Mouse (Mus musculus) liver, embryonic 13.5 days (tissue): Measurements from ENCODE around the gene Gle1. TPM values are rescaled to one million over a fixed set of nuclear protein-coding genes. Genes with fewer than 3 reads are reported as not detected.

ENCODE experiments used
- ATAC-seq: fragments of 200-750 bp; cut with Nextera tagmentation; 2 replicates; pipeline ENCODE4 v1.8.0; 2017; ENCODE audit warnings: low read depth, mild to moderate bottlenecking, moderate number of reproducible peaks, moderate library complexity
- DNase-seq: peaks from one replicate; pipeline ENCODE4 v3.0.0; 2022
- H3K27ac ChIP-seq: fragments of 300-500 bp; sonication (generic); 2 replicates; pipeline ENCODE4 v1.5.1; 2015; ENCODE audit warnings: moderate library complexity, mild to moderate bottlenecking, inconsistent platforms
- H3K27me3 ChIP-seq: fragments of 300-500 bp; sonication (generic); 2 replicates; pipeline ENCODE4 v1.6.1; 2015; ENCODE audit warnings: mild to moderate bottlenecking, inconsistent platforms
- H3K36me3 ChIP-seq: fragments of 300-500 bp; sonication (generic); 2 replicates; pipeline ENCODE4 v1.6.1; 2015; ENCODE audit warnings: mild to moderate bottlenecking, inconsistent platforms
- H3K4me1 ChIP-seq: fragments of 300-500 bp; sonication (generic); replicated peaks from 2 replicates; pipeline ENCODE4 v1.6.1; 2015; ENCODE audit warnings: inconsistent platforms
- H3K4me2 ChIP-seq: fragments of 300-500 bp; sonication (generic); 2 replicates; pipeline ENCODE4 v1.6.1; 2015; ENCODE audit warnings: inconsistent platforms, mild to moderate bottlenecking, moderate library complexity
- H3K4me3 ChIP-seq: fragments of 300-500 bp; sonication (generic); replicated peaks from 2 replicates; pipeline ENCODE4 v1.5.1; 2015; ENCODE audit warnings: mild to moderate bottlenecking, inconsistent platforms
- H3K9ac ChIP-seq: fragments of 300-500 bp; sonication (generic); 2 replicates; pipeline ENCODE4 v1.6.1; 2015; ENCODE audit warnings: mild to moderate bottlenecking, inconsistent platforms
- H3K9me3 ChIP-seq: fragments of 300-500 bp; sonication (generic); replicated peaks from 2 replicates; pipeline ENCODE4 v1.6.1; 2016; ENCODE audit warnings: inconsistent platforms
- WGBS: fragments of 180-500 bp; shearing (Covaris S2); methylation state at CpG from one replicate; pipeline ENCODE4 v1.1.7; 2015; ENCODE audit not compliant: insufficient replicate concordance; 5-methylcytosine and 5-hydroxymethylcytosine counted together
- polyA plus RNA-seq: library from polyadenylated mRNA; unstranded; fragments of >200 nt; fragmentation: Nextera tagmentation; extraction: Ambion mirVana; gene quantifications from 2 replicates; pipeline ENCODE4 v1.2.1, GENCODE M21; 2015

Gle1 gene
- polyA plus RNA-seq, 1 experiment from 2014 or later: 29.8 TPM

DNA sequence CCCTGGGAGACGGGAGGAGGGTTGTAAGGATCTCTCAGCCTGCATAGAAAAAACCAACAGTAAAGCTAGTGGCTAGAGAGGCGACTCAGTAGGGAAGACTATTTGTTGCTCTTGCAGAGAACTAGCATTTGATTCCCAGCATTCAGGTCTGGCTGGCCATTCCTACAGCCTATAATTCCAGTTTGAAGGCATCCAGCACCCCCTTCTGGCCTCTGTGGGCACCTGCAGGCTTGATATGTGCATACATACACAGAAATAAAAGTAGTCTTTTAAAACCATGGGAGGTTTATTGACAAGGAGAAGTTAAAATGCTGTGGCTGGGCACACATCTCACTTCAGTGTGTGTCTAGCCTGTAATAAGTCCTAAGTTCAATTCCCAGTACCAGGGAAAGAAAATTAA, 25.2 kb upstream of the Gle1 start:
- peak; percentile 22 for DNase-seq
- H3K36me3 ChIP-seq: peaks cover 91% of the 10 kb centered on the region
- 84% methylated on average over 2 of the region's 2 CpGs for WGBS
- H3K9ac ChIP-seq: no peak overlapping the region
- H3K4me2 ChIP-seq: no peak overlapping the region
- no peak for ATAC-seq
- no peak overlapping the region for H3K27ac ChIP-seq
- no peaks in the 10 kb centered on the region for H3K27me3 ChIP-seq
- no peaks in the 10 kb centered on the region for H3K9me3 ChIP-seq
- H3K4me3 ChIP-seq: no peak overlapping the region
- no peaks in the 10 kb centered on the region for H3K4me1 ChIP-seq

DNA sequence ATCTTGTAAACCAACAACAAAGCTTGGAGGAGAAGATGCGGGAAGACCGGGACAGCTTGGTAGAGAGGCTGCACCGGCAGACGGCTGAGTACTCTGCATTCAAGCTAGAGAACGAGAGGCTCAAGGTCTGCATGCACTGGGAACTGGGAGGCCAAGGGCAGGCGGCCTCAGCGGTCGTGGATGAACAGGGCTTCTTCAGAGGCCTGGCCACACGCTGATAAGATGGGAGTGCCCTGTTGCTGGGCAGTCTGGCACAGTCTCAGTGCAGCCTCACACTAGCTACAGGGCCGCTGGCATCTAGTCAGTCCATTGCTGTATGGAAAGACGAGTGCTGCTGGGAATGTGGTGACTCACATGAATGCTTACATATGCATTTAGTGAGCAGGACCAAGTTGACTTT, 17.6 kb upstream of the Gle1 start:
- Histone ChIP-seq H3K4me3 (no peak overlapping the region), H3K36me3 (peaks cover 90% of the 10 kb centered on the region)
- peak; percentile 48 for DNase-seq

DNA sequence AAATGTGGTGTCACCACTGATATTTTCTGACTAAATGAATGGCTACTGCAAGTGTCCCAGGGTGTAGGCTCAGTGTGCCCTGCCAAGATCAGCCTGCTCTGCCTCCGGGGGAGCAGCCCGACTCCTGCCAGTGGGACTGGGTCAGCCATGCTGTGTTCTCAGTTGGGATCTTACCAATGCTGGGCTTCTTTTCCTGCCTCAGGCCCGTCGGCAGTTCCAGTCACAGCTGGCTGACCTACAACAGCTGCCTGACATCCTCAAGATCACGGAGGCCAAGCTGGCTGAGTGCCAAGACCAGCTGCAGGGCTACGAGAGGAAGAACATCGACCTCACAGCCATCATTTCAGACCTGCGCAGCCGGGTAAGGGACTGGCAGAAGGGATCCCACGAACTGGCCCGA, 13.2 kb upstream of the Gle1 start:
- DNase-seq: no peak
- 80% methylated on average over 11 of the region's 11 CpGs for WGBS
- Histone ChIP-seq H3K27ac (no peak overlapping the region), H3K27me3 (no peaks in the 10 kb centered on the region), H3K4me2 (no peak overlapping the region), H3K4me1 (peaks cover 18% of the 10 kb centered on the region), H3K9ac (no peak overlapping the region), H3K9me3 (no peaks in the 10 kb centered on the region), H3K36me3 (peaks cover 92% of the 10 kb centered on the region), H3K4me3 (no peak overlapping the region)
- ATAC-seq: no peak

More for the DNA sequence above, 17.6 kb upstream of the Gle1 start:
- WGBS: 60% methylated on average over 11 of the region's 11 CpGs
- peak; percentile 98 for ATAC-seq
- Histone ChIP-seq H3K9ac (peak overlapping the region; percentile 51), H3K27me3 (no peaks in the 10 kb centered on the region), H3K9me3 (no peaks in the 10 kb centered on the region), H3K4me1 (peaks cover 31% of the 10 kb centered on the region), H3K4me2 (peak overlapping the region; percentile 50), H3K27ac (peak overlapping the region; percentile 84)

DNA sequence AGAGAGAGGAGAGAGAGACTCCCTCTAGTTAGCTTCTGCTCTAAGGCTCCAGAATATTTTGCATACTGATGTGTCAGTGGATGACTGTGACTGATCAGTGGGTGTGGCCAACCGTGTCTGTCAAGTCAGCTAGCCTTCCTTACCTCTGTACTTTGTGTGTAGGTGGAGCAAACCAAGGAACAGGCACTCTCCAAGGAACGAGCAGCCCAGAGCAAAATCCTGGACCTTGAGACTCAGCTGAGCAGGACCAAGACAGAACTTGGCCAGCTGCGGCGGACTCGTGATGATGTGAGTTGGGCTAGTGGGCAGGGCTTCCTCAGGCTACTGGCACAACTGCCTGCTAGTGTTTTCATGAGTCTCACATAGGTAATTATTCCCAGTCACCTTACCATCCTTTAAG, 8.7 kb upstream of the Gle1 start:
- Histone ChIP-seq H3K27ac (no peak overlapping the region), H3K4me3 (no peak overlapping the region), H3K4me2 (no peak overlapping the region), H3K27me3 (no peaks in the 10 kb centered on the region), H3K9me3 (no peaks in the 10 kb centered on the region), H3K36me3 (peaks cover 96% of the 10 kb centered on the region), H3K4me1 (no peaks in the 10 kb centered on the region), H3K9ac (no peak overlapping the region)
- no peak for DNase-seq
- no peak for ATAC-seq
- WGBS: 86% methylated on average over 5 of the region's 5 CpGs

DNA sequence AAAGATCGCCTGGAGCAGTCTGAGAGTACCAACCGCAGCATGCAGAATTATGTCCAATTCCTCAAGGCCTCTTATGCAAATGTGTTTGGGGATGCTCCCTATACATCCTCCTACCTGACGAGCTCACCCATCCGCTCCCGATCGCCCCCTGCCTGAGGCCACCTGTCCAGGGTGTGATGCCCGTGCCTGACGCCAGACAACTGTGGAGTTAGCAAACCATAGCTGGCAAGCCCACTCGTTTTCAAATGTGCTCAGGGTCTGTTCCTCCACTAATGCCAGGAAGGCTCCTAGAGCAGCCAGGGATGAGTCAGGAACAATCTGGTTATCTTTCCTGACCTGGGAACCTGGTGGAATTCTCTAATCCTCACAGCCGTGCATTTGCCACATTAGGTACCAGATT, 4.7 kb upstream of the Gle1 start:
- Histone ChIP-seq H3K9me3 (no peaks in the 10 kb centered on the region), H3K9ac (no peak overlapping the region), H3K4me1 (peaks cover 9% of the 10 kb centered on the region; the same call in 1 of the 2 replicates), H3K36me3 (peaks cover 56% of the 10 kb centered on the region), H3K4me2 (no peak overlapping the region), H3K4me3 (no peak overlapping the region), H3K27me3 (no peaks in the 10 kb centered on the region), H3K27ac (no peak overlapping the region)
- DNase-seq (no peak), ATAC-seq (no peak)
- 83% methylated on average over 10 of the region's 10 CpGs for WGBS

DNA sequence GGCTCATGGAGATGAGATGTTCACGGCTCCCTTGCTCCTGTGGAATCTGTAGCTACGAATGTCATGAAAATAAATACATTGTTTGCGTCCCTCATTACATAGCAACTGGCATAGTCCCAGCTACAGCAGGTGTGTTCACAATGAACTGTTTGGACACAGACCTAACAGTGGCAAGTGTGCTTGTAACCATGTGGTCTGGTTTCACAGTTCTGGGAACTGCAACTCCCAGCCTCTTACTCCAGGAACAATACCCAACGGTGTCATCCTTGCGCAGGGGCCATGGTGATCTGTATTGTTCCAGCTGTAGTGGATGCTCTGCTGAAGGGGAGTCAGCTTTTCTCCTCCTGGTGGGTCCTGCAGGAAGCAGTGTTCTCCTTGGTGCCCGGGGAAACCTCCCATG, 4.0 kb upstream of the Gle1 start:
- Histone ChIP-seq H3K4me1 (peaks cover 15% of the 10 kb centered on the region), H3K9ac (no peak overlapping the region), H3K36me3 (peaks cover 49% of the 10 kb centered on the region), H3K4me2 (no peak overlapping the region), H3K9me3 (no peaks in the 10 kb centered on the region), H3K4me3 (no peak overlapping the region), H3K27ac (no peak overlapping the region), H3K27me3 (no peaks in the 10 kb centered on the region)
- DNase-seq (no peak), ATAC-seq (no peak)
- WGBS: 87% methylated on average over 6 of the region's 6 CpGs

DNA sequence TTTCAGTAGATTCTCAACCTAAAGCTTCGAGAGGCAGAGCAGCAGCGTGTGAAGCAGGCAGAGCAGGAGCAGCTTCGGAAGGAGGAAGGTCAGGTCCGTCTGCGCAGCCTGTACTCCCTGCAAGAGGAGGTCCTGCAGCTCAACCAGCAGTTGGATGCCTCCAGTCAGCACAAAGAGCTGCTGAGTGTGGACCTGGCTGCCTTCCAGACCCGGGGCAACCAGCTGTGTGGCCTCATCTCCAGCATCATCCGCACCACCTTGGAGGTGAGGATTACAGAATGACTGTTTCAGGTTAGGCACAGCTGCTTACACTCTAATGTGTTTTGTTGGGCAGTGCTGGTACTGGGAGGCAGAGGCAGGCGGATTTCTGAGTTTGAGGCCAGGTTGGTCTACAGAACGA, 4.8 kb downstream of the Gle1 start:
- H3K4me1 ChIP-seq: peaks cover 15% of the 10 kb centered on the region
- WGBS: 85% methylated on average over 9 of the region's 9 CpGs
- H3K9me3 ChIP-seq: no peaks in the 10 kb centered on the region
- H3K4me2 ChIP-seq: no peak overlapping the region
- no peaks in the 10 kb centered on the region for H3K27me3 ChIP-seq
- H3K4me3 ChIP-seq: no peak overlapping the region
- H3K36me3 ChIP-seq: peaks cover 81% of the 10 kb centered on the region
- H3K27ac ChIP-seq: no peak overlapping the region
- DNase-seq (no peak), ATAC-seq (no peak)
- H3K9ac ChIP-seq: no peak overlapping the region

DNA sequence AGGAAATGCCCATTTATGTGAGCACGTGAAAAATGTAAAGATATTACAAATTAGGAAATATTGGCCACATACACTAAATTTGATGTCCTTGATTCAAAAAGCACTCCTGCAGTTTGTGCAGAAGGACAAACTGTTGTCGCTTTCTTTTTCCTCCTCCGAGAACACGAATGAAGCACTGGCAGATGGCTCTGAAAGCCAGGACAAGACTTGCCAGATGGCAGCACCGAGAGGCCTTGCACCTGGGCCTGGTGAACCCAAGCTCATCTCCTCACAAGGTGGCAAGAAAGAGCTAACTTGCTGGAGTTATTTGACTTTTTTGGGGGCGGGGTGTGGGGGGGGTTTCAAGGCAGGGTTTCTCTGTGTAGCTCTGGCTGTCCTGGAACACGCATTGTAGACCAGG, 5.6 kb downstream of the Gle1 start:
- no peak overlapping the region for H3K9ac ChIP-seq
- DNase-seq: no peak
- peaks cover 15% of the 10 kb centered on the region for H3K4me1 ChIP-seq
- H3K9me3 ChIP-seq: no peaks in the 10 kb centered on the region
- no peak overlapping the region for H3K4me3 ChIP-seq
- WGBS: 89% methylated on average over 7 of the region's 7 CpGs
- peaks cover 88% of the 10 kb centered on the region for H3K36me3 ChIP-seq
- no peak overlapping the region for H3K4me2 ChIP-seq
- no peak for ATAC-seq
- no peaks in the 10 kb centered on the region for H3K27me3 ChIP-seq
- no peak overlapping the region for H3K27ac ChIP-seq

DNA sequence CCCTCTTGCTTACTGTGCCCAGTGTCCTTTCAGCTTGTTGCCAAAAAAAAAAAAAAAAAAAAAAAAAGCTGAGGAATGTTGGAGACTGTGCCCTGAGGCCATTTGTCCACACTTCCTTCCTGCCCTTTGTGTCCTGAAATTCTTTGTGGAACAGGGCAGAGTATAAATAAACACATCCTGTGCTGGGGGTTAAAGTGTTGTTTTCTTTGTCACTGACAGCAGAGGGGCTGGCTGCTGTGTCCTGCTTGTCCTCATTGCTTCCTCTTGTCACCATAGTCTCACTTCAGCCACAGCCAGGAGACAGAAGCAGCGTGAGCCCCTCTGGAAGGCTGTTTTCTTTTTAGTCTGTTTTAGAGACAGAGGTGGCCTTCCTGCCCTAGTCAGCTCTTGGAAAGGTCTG, 9.5 kb downstream of the Gle1 start:
- no peak overlapping the region for H3K9ac ChIP-seq
- 44% methylated on average over 1 of the region's 1 CpGs for WGBS
- ATAC-seq (peak; percentile 54), DNase-seq (no peak)
- H3K36me3 ChIP-seq: peaks cover 96% of the 10 kb centered on the region
- H3K27me3 ChIP-seq: no peaks in the 10 kb centered on the region
- peak overlapping the region; percentile 77 for H3K27ac ChIP-seq
- H3K9me3 ChIP-seq: no peaks in the 10 kb centered on the region
- 0 out of 2 replicates have a peak, but pooled peaks cover 7% of the 10 kb centered on the region for H3K4me1 ChIP-seq
- H3K4me2 ChIP-seq: no peak overlapping the region
- H3K4me3 ChIP-seq: no peak overlapping the region

DNA sequence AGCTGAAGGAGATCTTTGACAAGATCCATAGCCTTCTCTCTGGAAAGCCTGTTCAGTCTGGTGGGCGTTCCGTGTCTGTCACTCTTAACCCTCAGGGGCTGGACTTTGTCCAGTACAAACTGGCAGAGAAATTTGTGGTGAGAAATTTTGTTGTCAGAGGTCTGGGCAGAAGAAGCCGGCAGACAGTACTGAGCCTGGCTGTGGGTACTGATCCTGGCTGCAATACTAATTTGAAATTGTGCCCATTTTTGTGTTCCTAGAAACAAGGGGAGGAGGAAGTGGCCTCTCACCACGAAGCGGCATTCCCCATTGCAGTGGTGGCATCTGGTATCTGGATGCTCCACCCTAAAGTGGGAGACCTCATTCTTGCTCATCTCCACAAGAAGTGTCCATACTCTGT, 13.7 kb downstream of the Gle1 start:
- Histone ChIP-seq H3K9me3 (no peaks in the 10 kb centered on the region), H3K27me3 (no peaks in the 10 kb centered on the region), H3K27ac (no peak overlapping the region), H3K4me3 (no peak overlapping the region), H3K36me3 (peaks cover 93% of the 10 kb centered on the region), H3K9ac (no peak overlapping the region), H3K4me1 (0 out of 2 replicates have a peak, but pooled peaks cover 7% of the 10 kb centered on the region), H3K4me2 (no peak overlapping the region)
- WGBS: 87% methylated on average over 5 of the region's 5 CpGs
- DNase-seq (no peak), ATAC-seq (no peak)

DNA sequence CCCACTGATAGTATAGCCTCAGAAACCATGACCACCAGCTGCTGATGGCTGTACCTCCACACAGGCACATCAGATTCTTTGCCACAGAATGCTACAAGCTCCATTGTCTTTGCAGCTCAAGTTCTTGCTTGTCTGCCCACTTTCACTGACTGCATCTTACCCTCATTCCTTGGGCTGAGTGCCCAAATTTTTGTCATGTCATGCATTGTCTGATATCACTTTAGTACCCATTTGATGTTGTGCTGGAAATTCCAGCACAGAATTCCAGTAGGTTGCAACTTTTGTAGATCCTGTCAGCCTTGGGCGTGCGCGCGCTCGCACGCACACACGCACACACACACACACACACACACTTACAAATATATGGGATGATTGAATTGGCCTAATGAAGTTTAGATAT, 26.0 kb downstream of the Gle1 start:
- DNase-seq (no peak), ATAC-seq (no peak)
- Histone ChIP-seq H3K27me3 (peaks cover 35% of the 10 kb centered on the region), H3K4me3 (no peak overlapping the region), H3K36me3 (peaks cover 34% of the 10 kb centered on the region), H3K4me1 (peaks cover 17% of the 10 kb centered on the region), H3K27ac (no peak overlapping the region), H3K9ac (no peak overlapping the region), H3K4me2 (no peak overlapping the region), H3K9me3 (no peaks in the 10 kb centered on the region)
- 89% methylated on average over 7 of the region's 7 CpGs for WGBS

DNA sequence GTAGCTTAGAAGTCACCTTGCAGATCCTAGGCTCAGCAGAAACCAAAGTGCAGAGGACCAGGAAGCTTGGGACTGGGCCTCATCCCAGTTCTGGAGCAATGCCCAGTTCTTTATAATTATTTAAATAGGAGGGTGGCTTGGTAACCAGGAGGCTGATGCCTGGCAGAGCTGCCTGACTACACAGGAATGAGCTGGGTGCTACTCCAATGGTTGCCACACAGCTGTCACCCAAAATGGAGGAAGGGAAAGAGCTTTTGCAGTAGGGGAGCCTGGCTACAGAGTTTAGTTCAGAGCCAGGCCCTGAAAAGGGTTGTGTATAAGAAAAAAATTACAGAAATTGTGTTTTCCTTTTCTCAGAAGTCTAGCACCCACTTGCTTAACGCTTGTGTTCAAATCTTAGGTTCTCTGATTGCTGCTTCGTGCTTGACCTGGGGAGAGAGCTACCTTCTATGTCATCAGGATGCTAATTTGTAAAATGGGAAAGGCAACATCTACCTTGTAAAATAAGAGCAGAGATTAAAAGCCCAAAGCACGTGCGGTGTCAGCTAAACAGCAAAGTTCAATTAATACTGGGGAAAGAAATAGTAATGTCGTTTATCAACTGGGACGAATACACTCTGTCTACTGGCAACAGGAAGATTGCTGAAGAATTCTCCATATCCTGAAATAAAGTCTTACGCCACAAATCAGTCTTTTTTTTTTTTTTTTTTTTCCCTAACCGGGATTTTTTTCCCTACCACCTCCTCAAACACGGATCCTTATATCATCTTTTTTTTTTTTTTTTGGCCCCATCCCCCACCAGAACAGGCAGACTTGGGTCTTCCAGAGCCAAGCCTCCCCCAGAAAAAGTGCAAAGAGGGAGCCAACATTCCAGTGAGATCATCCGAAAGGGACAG, 29.4 kb downstream of the Gle1 start:
- ATAC-seq (no peak), DNase-seq (no peak)
- no peaks in the 10 kb centered on the region for H3K9me3 ChIP-seq
- H3K9ac ChIP-seq: peak overlapping the region; percentile 72; the same call in 1 of the 2 replicates
- 0 out of 2 replicates have a peak, but pooled peaks cover 9% of the 10 kb centered on the region for H3K36me3 ChIP-seq
- H3K27me3 ChIP-seq: peaks cover 65% of the 10 kb centered on the region
- peak overlapping the region; percentile 68 for H3K4me3 ChIP-seq
- H3K27ac ChIP-seq: peak overlapping the region; percentile 27; the same call in 1 of the 2 replicates
- peaks cover 31% of the 10 kb centered on the region for H3K4me1 ChIP-seq
- WGBS: 19% methylated on average over 10 of the region's 10 CpGs
- peak overlapping the region; percentile 70 for H3K4me2 ChIP-seq
